Mouse (Mus musculus): ENCODE data around the gene Rps27rt.

DNA sequence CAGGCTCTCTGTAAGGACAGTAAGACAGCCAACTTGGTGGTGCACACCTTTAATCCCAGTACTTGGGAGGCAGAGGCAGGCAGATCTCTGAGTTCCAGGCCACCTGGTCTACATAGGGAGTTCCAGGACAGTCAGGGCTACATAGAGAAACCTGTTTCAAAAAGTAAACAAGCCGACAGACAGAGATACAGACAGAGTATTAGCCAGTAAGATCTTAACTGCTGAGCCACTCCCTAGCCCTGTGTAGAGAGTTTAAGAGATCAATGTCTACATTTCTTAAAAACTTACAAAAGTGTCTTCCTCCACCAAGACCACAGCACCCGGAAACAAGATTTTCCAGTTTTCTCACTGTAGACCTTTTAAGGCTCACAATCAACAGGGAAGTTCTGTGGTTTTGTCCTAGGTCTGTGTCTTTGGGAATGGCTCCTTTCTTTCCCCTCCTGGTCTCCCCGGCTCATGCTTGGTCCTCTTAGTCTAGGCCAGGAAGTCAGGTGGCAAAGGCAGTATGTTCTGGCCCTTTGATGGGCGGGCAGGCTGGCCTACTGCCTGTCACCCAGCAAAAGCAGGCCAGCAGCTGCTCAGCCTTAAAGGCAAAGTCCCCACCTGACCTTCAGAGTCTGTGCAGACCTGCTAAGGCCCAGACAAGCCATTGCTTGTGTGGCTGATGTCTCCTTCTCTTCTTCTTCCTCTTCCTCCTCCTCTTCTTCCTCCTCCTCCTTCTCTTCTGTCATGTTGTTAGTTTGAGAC lies 22.3 kb downstream of the Rps27rt start:
- TF ChIP-seq CTCF (IDR thresholded peaks at IDR 0.05; ENCODE audit: borderline replicate concordance, control insufficient read depth, extremely low read depth, insufficient read depth, low read length, poor library complexity): no peak
- TF ChIP-seq POLR2A (IDR thresholded peaks at IDR 0.05; ENCODE audit: control insufficient read depth, extremely low read depth, insufficient read depth, low read length, poor library complexity): no peak

Data from thymus, adult 2 months (tissue).